Mouse (Mus musculus): ENCODE measurements around the gene Taf6l.

Gene Taf6l

GRCm38 (mm10) chr19:8790171-8790570 lies 4.0 kb upstream of the Taf6l start:
- no peak for DNase-seq (ENCODE audit: low spot score)

DNA sequence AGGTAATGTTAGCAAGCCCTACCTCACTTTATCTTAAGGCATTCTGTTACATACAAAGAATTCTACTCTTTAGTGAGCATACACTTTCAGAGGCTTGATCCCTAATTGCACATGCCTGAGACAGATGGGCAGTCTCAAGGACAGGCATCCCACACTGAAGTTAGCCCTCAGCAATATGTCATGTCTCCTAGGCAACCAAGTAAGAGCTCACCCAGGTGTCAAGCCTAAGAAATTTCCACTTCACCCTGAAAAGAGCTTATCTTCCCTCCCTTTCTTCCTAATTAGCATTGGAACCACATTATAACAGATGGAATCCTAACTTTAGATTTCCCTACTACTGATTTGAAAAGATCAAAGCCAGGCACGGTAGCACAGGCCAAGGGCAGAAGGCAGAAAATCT lies 3.0 kb upstream of the Taf6l start:
- no peak for DNase-seq (ENCODE audit: low spot score)

DNA sequence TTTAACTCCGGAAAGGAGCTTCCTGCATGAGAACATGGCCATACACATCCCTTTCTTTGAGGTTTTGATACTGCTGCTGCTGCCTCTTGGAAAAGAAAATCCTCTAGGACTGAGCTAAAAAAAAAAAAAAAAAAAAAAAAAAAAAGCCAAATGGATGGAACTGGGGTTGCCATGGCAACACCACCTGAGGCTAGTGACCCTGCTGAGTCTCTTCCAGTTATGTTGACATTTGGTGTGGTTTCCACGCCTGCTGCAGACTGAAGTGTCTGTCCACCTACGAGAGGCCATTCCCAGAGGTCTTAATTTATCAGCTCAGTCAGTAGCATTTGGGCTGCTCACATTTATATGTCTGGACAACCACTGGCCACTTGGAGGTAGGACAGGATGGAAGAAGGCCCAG lies 2.3 kb upstream of the Taf6l start:
- no peak for DNase-seq (ENCODE audit: low spot score)

DNA sequence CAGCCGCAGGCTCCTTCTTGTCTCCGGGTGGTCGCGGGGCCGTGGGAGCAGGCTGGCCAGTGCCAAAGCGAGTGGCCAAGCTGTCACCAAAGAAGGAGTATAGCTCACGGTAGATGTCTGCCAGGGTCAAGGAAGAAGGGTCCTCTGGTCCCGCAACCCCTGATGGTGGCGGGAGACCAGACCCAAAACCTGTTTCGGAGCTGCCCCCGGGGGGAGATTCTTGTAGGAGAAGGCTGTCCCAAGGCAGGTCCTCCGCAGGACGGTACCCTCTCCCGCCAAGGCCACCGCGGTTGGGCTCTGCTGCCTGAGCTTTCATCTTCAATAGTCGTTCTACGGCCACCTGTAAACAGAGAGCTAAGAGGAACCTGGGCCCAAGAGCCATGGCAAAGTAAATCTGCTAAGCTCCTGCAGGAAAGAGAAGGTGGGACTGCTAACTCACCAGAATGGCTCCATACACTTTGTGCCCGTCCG lies 11.2 kb downstream of the Taf6l start:
- no peak for DNase-seq (ENCODE audit: low spot score)

DNA sequence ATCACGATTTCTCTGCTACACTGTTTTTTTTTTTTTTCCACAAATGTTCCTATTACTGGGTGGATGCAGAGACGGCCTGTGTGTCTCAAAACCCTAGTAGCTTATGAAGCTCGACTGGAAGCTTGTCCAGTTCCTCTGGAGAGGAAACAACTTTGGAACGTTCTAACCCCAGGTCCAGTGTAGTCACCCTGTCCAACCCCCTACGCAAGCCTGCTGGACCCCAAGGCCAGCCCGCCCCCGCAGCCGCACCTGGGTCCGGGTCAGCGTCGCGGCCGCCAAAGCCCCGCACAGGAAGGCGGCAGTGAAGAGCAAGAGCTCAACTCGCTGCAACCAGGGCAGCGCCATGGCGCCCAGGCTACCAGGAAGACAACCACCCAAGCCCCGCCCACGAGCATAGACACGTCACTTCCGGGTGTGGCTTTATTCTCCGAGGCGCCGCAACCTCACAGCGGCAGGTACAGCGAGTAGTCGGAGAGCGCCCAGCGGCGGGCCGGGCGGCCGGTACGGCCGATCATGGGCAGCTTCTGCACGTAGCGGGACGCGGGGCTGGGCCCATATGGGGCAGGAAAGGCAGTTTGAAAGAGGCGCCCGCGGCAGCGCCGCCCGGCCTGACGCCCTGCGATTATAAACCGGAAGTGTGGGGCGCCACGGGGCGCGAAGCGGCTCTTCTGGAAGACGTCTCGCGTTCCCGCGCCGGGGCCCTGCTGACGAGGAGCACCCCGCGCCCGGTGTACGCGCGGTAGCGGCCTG lies 12.0 kb downstream of the Taf6l start, which contains the start of gene Tmem179b:
Gene Tmem179b, minus strand, starts transcription at position 382 of the 750 bp plus-strand sequence.
- peak; percentile 96 for DNase-seq (ENCODE audit: low spot score)

DNA sequence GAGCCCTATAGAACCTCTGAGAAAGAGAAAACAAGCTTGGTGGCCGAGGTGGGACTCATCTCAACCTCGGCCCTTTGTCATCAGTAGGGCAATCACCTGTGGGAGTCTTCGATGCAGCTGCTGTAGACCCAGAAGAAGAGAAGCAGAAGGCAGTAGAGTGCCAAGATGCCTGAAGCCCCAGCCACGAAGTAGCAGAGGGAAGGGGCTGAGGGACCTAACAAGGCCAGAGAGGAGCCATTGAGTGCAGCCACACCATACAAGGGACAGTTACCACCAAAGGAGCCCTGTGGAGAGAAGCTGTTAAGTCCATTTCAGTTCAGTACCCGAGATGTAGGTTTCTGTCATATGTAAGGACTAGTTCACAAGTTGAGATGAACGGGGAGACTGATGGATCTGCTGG lies 12.8 kb downstream of the Taf6l start:
- DNase-seq (ENCODE audit: low spot score): no peak

DNA sequence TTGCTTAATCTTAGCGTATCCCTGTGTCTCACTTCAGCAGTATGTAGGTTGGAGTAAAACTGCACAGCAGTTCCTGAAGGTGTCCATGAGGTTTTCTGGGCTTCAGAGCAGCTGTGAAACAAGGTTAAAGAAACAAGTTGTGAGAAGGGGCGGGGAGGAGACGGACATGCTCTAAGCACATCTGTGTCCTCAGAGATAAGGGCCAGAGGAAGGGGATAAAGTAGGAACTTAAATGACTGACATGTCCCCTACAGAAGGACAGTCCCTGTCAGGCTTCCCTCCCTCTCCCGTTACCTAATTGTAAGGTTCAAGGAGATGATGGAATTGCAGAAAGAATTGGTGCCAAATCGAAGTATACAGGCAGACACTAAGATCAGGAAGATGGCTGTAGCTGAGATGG lies 13.2 kb downstream of the Taf6l start:
- DNase-seq (ENCODE audit: low spot score): no peak

DNA sequence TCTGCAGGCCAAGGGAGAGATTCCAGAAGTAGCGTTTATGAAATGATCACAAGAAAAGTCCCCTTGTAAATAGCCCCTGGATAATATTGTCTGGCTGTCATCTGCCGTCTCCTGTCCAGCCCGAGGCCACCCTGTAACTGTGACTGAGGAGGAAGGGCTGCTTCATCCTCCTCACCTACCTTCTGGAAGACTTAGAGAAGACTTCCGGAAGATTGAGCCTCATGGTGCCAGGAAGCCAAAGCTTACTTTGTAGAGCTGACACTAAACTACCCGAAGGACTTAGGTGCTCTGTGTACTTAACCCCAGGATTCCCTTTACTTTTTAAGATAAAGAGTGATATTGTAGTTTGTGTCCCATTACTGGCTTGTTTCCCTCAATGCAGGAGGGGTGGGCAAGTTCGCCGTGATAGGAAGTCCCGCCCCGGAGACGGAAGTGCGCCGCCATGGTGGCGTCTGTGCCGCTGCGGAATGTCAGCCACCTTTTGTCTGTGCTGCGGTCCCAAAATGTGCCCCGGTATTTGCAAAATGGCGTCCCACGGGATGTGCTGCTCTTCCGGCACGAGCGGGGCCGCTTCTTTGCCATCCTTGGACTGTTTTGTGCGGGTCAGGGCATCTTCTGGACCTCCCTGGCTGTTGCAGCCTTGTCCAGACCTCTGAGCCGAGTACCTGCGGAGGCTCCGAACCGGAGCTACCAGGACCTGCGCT lies 15.5 kb downstream of the Taf6l start, which contains the start of gene Tmem223:
Gene Tmem223, plus strand, starts transcription at position 430 of the 704 bp plus-strand sequence.
- DNase-seq (ENCODE audit: low spot score): peak; percentile 81

GRCm38 (mm10) chr19:8765562-8765961 lies 20.7 kb downstream of the Taf6l start:
- DNase-seq (ENCODE audit: low spot score): no peak

DNA sequence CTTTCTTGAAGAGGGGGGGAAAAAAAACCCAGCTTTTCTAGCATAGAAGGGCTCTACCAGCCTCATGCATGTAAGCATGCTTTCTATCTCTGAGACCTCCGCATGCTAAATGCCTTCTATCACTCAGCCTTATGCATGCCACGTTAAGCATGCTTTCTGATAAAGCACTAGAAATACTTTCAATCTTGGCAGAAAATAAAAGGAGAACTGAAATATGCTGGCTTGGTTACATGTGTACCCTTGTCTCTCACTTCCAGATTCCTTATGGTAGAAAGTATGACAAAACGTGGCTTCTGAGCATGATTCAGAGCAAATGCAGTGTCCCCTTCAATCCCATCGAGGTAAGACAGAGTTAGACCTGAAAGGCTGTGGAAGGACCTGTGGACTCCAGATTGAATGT lies 22.9 kb downstream of the Taf6l start:
- DNase-seq (ENCODE audit: low spot score): no peak

- DNase-seq (ENCODE audit: low spot score): no peak
These were observed 25.5 kb downstream of the Taf6l start for GRCm38 (mm10) chr19:8760757-8761156.

DNA sequence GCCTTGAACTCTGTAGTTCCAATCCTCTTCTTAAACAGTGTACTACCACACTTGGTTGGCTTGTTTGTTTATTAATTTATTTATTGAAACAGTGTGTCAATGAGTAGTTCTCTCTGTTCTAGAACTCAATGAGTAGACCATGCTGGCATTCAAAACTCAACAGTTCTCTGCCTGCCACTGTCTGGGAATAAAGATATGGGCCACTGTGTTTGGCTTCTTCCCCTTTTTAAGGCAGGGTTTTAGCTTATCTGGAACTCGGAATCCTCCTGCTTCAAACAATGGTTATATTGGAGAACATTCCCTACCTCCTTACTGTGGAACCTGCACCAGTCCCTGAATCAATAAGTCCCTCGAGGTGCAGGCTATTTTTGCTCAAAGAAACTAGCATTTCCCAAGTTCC lies 27.3 kb downstream of the Taf6l start:
- no peak for DNase-seq (ENCODE audit: low spot score)

DNA sequence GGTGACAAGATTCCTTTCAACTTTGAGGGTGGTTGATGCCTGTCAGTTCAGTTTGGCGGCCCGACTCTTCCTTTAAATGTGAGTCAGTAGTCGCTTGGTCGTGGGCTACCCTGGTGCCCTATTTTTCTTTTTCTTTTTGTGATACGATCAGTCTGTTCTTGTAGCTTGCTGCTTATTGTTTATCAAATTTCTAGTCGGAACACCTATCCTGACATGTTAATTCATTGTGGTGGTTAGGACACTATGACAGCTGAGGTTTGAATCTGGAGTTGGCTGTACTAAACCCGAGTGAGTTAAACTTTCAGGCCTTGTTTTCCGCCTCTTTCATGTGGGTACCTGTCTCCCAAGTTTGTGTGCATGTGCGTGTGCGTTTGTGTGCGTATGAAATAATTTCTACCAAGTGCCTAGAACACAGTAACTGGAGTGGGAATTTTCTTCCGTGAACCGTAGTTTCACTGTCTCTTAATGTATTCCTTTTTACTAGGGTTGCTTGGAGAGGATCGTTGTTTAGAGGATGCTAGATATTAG lies 28.7 kb downstream of the Taf6l start:
- no peak for DNase-seq (ENCODE audit: low spot score)

DNA sequence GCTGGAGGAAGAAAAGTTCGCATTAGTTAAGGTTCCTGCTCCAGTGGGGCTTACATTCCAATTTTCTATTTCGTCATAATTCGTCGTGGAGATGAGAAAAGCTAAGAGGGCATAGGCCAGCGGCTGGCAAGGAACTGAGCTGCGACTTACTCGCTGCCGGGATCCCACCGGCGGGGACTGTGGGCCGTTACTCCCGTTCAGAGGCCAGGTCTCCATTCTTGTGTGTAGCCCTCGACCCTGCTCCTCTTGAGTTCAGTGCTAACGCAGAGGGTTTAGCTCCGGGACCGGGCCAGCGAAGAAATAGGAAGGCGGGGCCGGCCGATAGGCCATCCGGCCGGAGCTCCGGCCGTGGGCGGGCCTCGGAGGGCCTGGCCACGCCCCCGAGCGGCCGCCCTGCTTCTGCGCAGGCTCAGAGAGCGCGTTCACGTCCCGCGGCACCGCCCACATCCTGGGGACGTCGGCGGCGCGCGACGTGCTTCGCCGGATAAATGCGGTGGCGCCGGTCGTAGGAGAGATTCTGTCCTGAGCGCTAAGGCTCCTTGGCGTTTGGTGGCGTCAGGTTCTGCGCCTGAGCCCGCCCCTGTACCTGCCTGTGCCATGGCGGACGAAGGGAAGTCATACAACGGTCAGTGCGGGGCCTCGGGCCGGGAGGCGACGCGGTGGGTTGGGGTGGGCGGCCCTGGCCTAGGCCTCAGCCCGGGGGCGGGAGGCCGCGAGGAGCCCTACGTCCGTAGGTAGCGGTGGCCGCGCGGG lies 29.4 kb downstream of the Taf6l start, which contains the start of gene Nxf1:
Gene Nxf1, plus strand, starts transcription at position 439 of the 753 bp plus-strand sequence.
- DNase-seq (ENCODE audit: low spot score): peak; percentile 94

DNA sequence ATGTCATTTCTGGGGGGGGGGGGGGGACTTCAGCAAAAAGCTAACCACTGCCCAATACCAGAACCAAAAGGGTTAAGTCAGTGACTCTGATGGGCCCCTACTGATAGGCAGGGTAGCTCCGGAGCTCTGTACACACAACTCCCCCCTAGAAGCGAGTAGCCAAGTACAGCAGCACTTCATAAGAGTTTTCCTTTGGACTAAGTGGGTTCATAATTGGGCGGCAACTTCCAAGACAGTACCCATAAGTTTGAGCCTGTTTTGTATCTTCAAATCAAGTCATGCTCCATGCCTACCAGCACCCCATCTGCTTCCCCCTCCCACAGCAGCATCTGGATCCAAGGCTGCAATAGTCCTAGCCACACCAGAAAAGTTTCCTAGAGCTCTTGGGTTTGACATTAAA lies 30.6 kb downstream of the Taf6l start:
- no peak for DNase-seq (ENCODE audit: low spot score)

GRCm38 (mm10) chr19:8747368-8747767 lies 38.8 kb downstream of the Taf6l start:
- no peak for DNase-seq (ENCODE audit: low spot score)

DNA sequence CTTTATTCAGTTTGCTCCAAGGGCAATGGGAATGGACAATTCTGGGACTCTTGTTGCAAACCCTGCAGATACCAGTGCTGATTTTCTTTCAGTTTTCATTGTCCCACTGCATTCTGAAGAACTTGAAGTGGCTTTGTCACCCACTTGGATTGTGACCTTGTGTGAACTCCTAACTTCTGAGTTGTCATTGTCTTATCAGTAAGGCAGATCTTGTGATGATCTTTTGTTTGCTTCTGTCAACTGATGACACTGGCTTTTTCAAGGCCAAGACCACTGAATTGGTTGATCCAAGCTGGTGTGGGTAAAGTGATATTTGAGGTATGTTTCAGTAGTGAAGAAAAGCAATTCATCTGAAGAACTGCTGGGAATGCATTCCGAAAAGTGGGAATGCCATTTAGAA lies 40.8 kb downstream of the Taf6l start:
- DNase-seq (ENCODE audit: low spot score): no peak

DNA sequence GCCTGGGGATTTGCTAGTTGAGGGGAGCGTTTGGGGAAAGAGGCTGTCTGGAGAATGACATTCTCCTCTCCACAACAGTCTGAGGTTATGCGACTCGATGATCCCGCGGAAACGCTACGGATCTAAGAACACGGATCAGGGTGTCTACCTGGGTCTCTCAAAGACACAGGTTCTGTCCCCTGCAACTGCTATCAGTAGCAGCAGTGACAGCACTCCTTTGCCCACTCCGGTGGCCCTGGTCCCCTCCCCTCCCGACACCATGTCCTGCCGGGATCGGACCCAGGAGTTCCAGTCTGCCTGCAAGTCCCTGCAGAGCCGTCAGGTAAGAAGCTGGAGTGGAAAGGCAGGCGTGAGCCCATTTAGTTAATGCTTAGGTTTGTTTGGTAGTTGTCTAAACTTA lies 44.0 kb downstream of the Taf6l start:
- no peak for DNase-seq (ENCODE audit: low spot score)

DNA sequence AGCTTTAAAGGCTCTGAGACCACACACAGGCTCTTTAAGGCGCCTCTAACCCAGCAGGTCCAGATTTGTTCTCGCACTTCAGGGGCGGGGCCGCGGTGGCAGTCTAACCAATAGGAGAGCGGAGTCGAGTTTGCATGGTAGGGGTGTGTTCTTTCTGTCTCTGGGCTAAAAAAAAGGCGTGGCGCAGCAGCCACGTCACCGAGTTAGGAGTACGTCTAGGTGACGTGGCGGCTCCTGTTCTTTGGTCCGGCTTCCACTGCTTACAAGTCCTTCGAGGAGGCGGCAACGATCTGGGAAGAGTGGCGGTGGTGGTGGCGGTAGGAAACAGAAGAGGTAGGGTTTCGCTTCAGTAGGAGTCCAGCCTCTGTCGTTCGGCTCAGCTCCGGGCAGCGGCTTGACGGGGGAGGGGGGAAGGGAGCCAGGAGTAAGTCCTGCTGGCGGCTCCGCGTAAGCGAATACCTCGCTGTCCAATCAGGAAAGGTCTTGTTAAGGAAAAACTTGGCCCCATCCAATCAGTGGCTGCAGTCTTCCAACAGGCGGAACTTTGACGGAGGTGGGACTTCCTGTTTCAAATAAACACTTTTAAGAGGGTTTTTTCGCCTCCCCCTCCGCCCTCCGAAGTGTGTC lies 44.9 kb downstream of the Taf6l start, which contains the start of gene Stx5a:
Gene Stx5a, plus strand, starts transcription at position 171 of the 627 bp plus-strand sequence.
- DNase-seq (ENCODE audit: low spot score): peak; percentile 93

DNA sequence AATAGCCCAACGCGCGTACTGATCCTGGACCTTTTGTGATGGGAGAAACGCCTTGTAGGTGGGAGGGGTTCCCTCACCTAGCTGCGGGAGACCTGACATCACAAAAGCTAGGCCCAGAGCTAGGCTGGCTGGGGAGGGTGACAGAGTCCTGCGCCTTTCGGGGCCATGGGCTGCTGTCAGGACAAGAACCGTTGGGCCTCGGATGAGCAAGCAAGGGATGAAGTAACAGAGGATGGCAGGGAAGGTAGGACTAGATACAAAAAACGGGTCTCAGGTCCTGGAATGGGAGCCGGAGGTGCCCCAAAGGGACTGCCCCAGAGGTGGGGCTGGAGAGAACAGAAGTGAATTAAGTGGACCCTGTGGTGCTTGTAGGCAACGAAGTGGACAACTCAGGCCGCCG lies 45.6 kb downstream of the Taf6l start, which contains the start of gene 1700092M07Rik:
Gene 1700092M07Rik, plus strand, starts transcription at position 116 of the 400 bp plus-strand sequence.
- DNase-seq (ENCODE audit: low spot score): no peak

DNA sequence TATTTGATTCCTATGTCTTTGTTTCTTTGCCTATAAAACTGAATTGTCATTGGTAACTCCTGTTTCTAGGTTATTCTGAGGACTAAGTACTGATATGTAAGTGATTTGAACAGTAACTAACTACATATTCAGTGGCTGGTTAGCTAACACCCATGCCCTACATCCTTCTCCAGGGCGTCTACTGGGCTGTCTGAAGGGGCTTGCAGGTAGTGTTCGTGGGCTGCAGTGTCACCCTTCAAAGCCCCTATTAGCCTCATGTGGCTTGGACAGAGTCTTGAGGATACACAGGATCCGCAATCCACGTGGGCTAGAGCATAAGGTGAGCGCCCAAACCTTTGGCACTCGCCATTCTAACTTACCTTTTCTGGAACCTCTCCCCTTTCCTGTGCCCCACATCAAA lies 46.6 kb downstream of the Taf6l start:
- DNase-seq (ENCODE audit: low spot score): no peak

GRCm38 (mm10) chr19:8738911-8739310 lies 47.3 kb downstream of the Taf6l start:
- no peak for DNase-seq (ENCODE audit: low spot score)
